Mouse (Mus musculus) spleen, adult 2 months (tissue): ENCODE data around the gene Hlcs.

Experiments used
- CTCF ChIP-seq: fragments of 200-500 bp; IDR thresholded peaks from 2 replicates; pipeline ENCODE4 v1.5.1; 2011; ENCODE audit warnings: mild to moderate bottlenecking, inconsistent platforms; ENCODE audit not compliant: insufficient read depth, insufficient read length, insufficient replicate concordance; ENCODE audit errors: extremely low read depth
- POLR2A ChIP-seq: fragments of 200-500 bp; IDR thresholded peaks from 2 replicates; pipeline ENCODE4 v1.6.1; 2011; ENCODE audit warnings: low read depth, low read length, inconsistent platforms

DNA sequence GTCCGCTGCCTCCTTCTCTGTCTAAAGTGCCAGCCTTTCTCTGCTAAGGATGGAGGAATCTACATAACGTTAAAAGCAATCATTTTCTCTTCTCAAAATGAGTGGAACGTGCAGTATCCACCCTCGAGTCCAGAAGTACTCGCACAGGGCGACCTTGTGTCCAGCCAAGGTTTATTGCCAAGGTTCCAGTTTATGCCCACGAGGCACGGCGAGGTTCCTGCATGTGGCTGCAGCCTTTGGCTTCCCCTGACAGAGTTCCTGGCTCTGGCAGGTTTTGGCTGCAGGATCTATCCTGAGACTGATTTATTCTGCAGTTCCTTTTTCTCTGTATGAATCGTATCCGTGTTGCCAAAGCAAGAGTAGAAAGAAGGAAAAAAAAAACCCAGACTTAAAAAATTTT is 150.3 kb downstream of the Hlcs start:
- TF ChIP-seq POLR2A: no peak
- no peak for TF ChIP-seq CTCF
